Mouse (Mus musculus) MEL (cell line): Measurements from ENCODE around the gene Calhm6. TPM values are rescaled to one million over a fixed set of nuclear protein-coding genes. Genes with fewer than 3 reads are reported as not detected.

Experiments
- DNase-seq: peaks from one replicate; pipeline ENCODE4 v3.0.0; 2011; ENCODE audit warnings: low read depth, low spot score
- H3K27ac ChIP-seq: 2 replicates; pipeline ENCODE4 v1.5.1; 2012; ENCODE audit warnings: low read depth, mild to moderate bottlenecking, control low read depth, low read length, moderate library complexity; ENCODE audit not compliant: control insufficient read depth
- H3K27me3 ChIP-seq, 2 experiments: fragments of 150-350 bp in 1 of 2; sonication (generic) in 1 of 2; 2 replicates each; pipeline ENCODE4 v1.6.1; 2012; ENCODE audit warnings: low read length in 2 of 2, mild to moderate bottlenecking in 2 of 2, improper control_type of control experiment in 1 of 2, moderate library complexity in 1 of 2; ENCODE audit not compliant: insufficient read depth in 2 of 2, control insufficient read depth in 1 of 2
- H3K36me3 ChIP-seq, 2 experiments: 2 replicates each; pipeline ENCODE4 v1.6.1; 2012 to 2014; ENCODE audit warnings: low read length in 2 of 2, improper control_type of control experiment in 1 of 2, inconsistent platforms in 1 of 2, mild to moderate bottlenecking in 1 of 2; ENCODE audit not compliant: insufficient read depth in 2 of 2, control insufficient read depth in 1 of 2
- H3K4me1 ChIP-seq, 2 experiments: fragments of 150-350 bp in 1 of 2; sonication (generic) in 1 of 2; 2 replicates each; pipeline ENCODE4 v1.6.1; 2012; ENCODE audit warnings: low read length in 2 of 2, improper control_type of control experiment in 1 of 2, mild to moderate bottlenecking in 1 of 2; ENCODE audit not compliant: insufficient read depth in 2 of 2, control insufficient read depth in 1 of 2
- H3K4me3 ChIP-seq, 2 experiments: fragments of 150-350 bp in 1 of 2; sonication (generic) in 1 of 2; 2 replicates each; pipeline ENCODE4 v1.5.1; 2012; ENCODE audit warnings: low read depth in 2 of 2, low read length in 2 of 2, mild to moderate bottlenecking in 2 of 2, moderate library complexity in 2 of 2, control low read depth in 1 of 2, improper control_type of control experiment in 1 of 2; ENCODE audit not compliant: control insufficient read depth in 1 of 2, insufficient read depth in 1 of 2
- H3K79me2 ChIP-seq: 2 replicates; pipeline ENCODE4 v1.6.1; 2012; ENCODE audit warnings: mild to moderate bottlenecking, low read length, moderate library complexity; ENCODE audit not compliant: control insufficient read depth, poor library complexity, insufficient read depth
- H3K9ac ChIP-seq: 2 replicates; pipeline ENCODE4 v1.6.1; 2012; ENCODE audit warnings: low read depth, mild to moderate bottlenecking, control low read depth, low read length, moderate library complexity; ENCODE audit not compliant: control insufficient read depth, poor library complexity, severe bottlenecking
- H3K9me3 ChIP-seq: fragments of 150-350 bp; sonication (generic); replicated peaks from 2 replicates; pipeline ENCODE4 v1.6.1; 2012; ENCODE audit warnings: mild to moderate bottlenecking, low read length, improper control_type of control experiment, moderate library complexity; ENCODE audit not compliant: insufficient read depth
- BHLHE40 ChIP-seq: IDR thresholded peaks from 2 replicates; pipeline ENCODE4 v1.6.1; 2012; ENCODE audit warnings: low read depth, mild to moderate bottlenecking, inconsistent platforms, low read length, improper control_type of control experiment, borderline replicate concordance
- CHD2 ChIP-seq: IDR thresholded peaks from 2 replicates; pipeline ENCODE4 v1.6.1; 2011; ENCODE audit warnings: low read length, improper control_type of control experiment
- E2F4 ChIP-seq: IDR thresholded peaks from 2 replicates; pipeline ENCODE4 v1.6.1; 2011; ENCODE audit warnings: low read depth, low read length, improper control_type of control experiment, borderline replicate concordance
- EP300 ChIP-seq, 2 experiments: IDR thresholded peaks; 2 replicates each; pipeline ENCODE4 v1.6.1; 2011; ENCODE audit warnings: improper control_type of control experiment in 2 of 2, low read length in 2 of 2, low read depth in 1 of 2, mild to moderate bottlenecking in 1 of 2
- HCFC1 ChIP-seq: IDR thresholded peaks from 2 replicates; pipeline ENCODE4 v1.6.1; 2012; ENCODE audit warnings: low read depth, mild to moderate bottlenecking, inconsistent platforms, low read length, improper control_type of control experiment, moderate library complexity
- JUND ChIP-seq: IDR thresholded peaks from 2 replicates; pipeline ENCODE4 v1.6.1; 2011; ENCODE audit warnings: low read depth, mild to moderate bottlenecking, improper control_type of control experiment, low read length
- MAFK ChIP-seq: IDR thresholded peaks from 2 replicates; pipeline ENCODE4 v1.6.1; 2011; ENCODE audit warnings: low read depth, mild to moderate bottlenecking, low read length, improper control_type of control experiment, borderline replicate concordance
- MAX ChIP-seq: IDR thresholded peaks from 2 replicates; pipeline ENCODE4 v1.6.1; 2011; ENCODE audit warnings: low read length, improper control_type of control experiment
- MYB ChIP-seq: IDR thresholded peaks from 2 replicates; pipeline ENCODE4 v1.6.1; 2011; ENCODE audit warnings: mild to moderate bottlenecking, low read depth, low read length, improper control_type of control experiment
- MYC ChIP-seq: IDR thresholded peaks from 2 replicates; pipeline ENCODE4 v1.6.1; 2011; ENCODE audit warnings: low read depth, mild to moderate bottlenecking, low read length, improper control_type of control experiment, moderate library complexity
- NRF1 ChIP-seq: IDR thresholded peaks from 2 replicates; pipeline ENCODE4 v1.6.1; 2014; ENCODE audit warnings: low read depth, mild to moderate bottlenecking, inconsistent platforms, low read length, improper control_type of control experiment, moderate library complexity; ENCODE audit not compliant: poor library complexity, insufficient read depth, severe bottlenecking
- POLR2AphosphoS2 ChIP-seq: IDR thresholded peaks from 2 replicates; pipeline ENCODE4 v1.6.1; 2011; ENCODE audit warnings: low read length, improper control_type of control experiment
- POLR2AphosphoS5 ChIP-seq: IDR thresholded peaks from 2 replicates; pipeline ENCODE4 v1.6.1; 2012; ENCODE audit warnings: low read depth, borderline replicate concordance, mild to moderate bottlenecking, inconsistent platforms, low read length, moderate library complexity, mixed read lengths
- RAD21 ChIP-seq: IDR thresholded peaks from 2 replicates; pipeline ENCODE4 v1.6.1; 2011; ENCODE audit warnings: mild to moderate bottlenecking, low read depth, low read length, improper control_type of control experiment
- UBTF ChIP-seq: IDR thresholded peaks from 2 replicates; pipeline ENCODE4 v1.6.1; 2012; ENCODE audit warnings: low read depth, mild to moderate bottlenecking, inconsistent platforms, low read length, improper control_type of control experiment, moderate library complexity, borderline replicate concordance; ENCODE audit not compliant: insufficient read depth
- USF2 ChIP-seq, 2 experiments: IDR thresholded peaks; 2 replicates each; pipeline ENCODE4 v1.6.1; 2011 to 2012; ENCODE audit warnings: improper control_type of control experiment in 2 of 2, low read length in 2 of 2, borderline replicate concordance in 1 of 2, inconsistent platforms in 1 of 2, low read depth in 1 of 2, mild to moderate bottlenecking in 1 of 2; ENCODE audit not compliant: insufficient read depth in 1 of 2
- ZKSCAN1 ChIP-seq: IDR thresholded peaks from 2 replicates; pipeline ENCODE4 v1.6.1; 2012; ENCODE audit warnings: low read depth, mild to moderate bottlenecking, inconsistent platforms, low read length, improper control_type of control experiment, moderate library complexity
- ZMIZ1 ChIP-seq: IDR thresholded peaks from 2 replicates; pipeline ENCODE4 v1.6.1; 2012; ENCODE audit warnings: low read depth, mild to moderate bottlenecking, inconsistent platforms, low read length, improper control_type of control experiment, moderate library complexity
- ZNF384 ChIP-seq: IDR thresholded peaks from 2 replicates; pipeline ENCODE4 v1.6.1; 2012; ENCODE audit warnings: low read depth, mild to moderate bottlenecking, inconsistent platforms, low read length, improper control_type of control experiment
- polyA plus RNA-seq, 2 experiments: library from polyadenylated mRNA; stranded (reverse) in 1 of 2; unstranded in 1 of 2; fragments of >175 nt in 1 of 2; fragments of >200 nt in 1 of 2; gene quantifications; 2 replicates each; pipeline versions ENCODE4 v1.2.1 to v1.2.4; 2012; ENCODE audit warnings: low replicate concordance in 2 of 2, low read depth in 1 of 2; ENCODE audit not compliant: insufficient read length in 2 of 2, insufficient read depth in 1 of 2, missing spikeins in 1 of 2
- total RNA-seq: library from RNA; depleted of rRNA; stranded (reverse); fragments of 300-350 nt; gene quantifications from 2 replicates; pipeline ENCODE4 v1.2.3, GENCODE M21; 2012

Gene Calhm6
- total and polyA plus RNA-seq, 3 experiments, result not detected

DNA sequence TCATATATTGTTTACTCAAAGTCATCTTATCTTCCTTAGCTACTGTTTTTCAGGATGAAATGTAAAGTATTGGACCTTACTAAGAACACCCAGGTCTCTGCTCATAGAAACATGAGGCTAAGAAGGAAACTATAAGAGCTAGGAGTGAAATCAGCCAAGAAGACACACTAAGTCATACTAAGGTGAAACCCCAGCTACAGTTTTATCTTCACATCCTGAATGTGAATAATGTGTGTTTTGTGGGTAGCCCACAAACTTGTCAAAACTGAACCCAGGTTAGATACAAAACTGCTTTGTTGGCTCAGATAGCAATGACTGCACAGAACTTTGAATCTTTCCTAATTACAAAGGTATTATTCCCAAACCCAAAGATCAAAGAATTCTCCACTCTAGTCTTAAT lies 10.0 kb downstream of the Calhm6 start:
- Histone ChIP-seq H3K27me3 (no peaks in the 10 kb centered on the region), H3K4me1 (no peaks in the 10 kb centered on the region), H3K27ac (no peak overlapping the region), H3K4me3 (no peak overlapping the region), H3K9me3 (no peaks in the 10 kb centered on the region), H3K79me2 (no peaks in the 10 kb centered on the region), H3K9ac (no peak overlapping the region), H3K36me3 (no peaks in the 10 kb centered on the region)
- DNase-seq, result no peak
- TF ChIP-seq BHLHE40 (no peak), ZMIZ1 (no peak), CHD2 (no peak), NRF1 (no peak), HCFC1 (no peak)

DNA sequence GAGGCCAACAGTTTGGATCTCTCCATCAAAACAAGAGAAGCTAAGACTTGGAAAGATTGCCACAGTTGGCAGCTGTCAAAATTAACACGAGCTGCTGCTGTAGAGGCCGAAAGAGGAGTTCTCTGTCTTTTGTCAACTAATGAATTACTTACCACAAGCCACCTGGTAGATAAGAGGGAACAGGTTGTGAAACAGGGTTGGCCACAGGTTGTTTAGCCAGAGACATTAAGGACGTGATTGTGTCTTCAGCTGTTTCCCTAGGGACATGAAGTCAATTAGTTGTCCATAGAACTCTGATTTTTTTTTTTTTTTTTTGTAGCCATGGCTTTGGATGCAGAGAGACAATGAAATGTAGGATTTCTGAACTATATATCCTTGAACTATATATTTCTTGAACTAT lies 10.7 kb downstream of the Calhm6 start:
- H3K27ac ChIP-seq, result no peak overlapping the region
- DNase-seq, result no peak
- no peaks in the 10 kb centered on the region for H3K9me3 ChIP-seq
- no peaks in the 10 kb centered on the region for H3K4me1 ChIP-seq
- no peak overlapping the region for H3K9ac ChIP-seq
- TF ChIP-seq POLR2AphosphoS2 (no peak), MYC (no peak), ZKSCAN1 (no peak), EP300 (IDR thresholded peaks at IDR 0.05; ENCODE audit: low read depth in 1 of 2, low read length in 2 of 2) (no peak), MAFK (no peak)
- TF ChIP-seq, all 39 proteins: peak for 0
- Histone ChIP-seq H3K4me3 (no peak overlapping the region), H3K36me3 (no peaks in the 10 kb centered on the region), H3K27me3 (no peaks in the 10 kb centered on the region), H3K79me2 (no peaks in the 10 kb centered on the region)

DNA sequence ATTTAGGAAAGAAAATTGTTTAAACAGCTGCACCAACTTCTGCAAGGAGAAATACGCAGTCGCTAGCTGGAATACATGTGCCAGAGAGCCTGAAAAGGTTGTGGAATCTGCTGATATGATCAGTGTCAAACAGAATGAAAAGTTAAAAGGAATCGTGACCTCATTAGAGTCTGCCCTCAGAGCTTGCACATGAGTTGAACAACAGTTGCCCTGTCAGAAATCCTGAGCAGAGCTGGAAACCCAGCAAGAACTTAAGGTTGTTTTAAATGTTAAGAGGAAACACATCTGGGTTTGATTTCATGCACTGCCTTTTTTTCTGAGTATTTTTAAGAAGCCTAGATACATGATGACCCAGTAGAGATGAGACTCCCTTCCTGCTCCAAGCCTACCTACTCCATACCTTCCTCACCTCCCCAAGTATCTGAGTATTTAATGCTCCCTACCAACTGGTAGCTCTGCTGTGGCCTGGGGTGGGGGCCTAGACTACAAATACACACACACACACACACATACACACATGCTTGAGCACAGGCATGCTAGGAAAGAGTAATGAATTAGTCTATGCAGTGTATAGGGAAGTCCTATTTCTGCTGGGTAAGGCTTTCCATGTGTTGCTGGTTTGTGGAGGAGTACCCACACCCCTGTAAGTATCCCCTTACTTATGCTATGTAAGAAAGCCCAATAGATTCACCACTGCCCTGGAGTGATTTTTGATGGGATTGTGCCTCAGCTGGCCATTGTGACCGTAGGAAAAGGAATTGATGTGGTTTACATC lies 15.6 kb downstream of the Calhm6 start:
- no peaks in the 10 kb centered on the region for H3K79me2 ChIP-seq
- no peak overlapping the region for H3K27ac ChIP-seq
- H3K4me1 ChIP-seq, result no peaks in the 10 kb centered on the region
- no peaks in the 10 kb centered on the region for H3K9me3 ChIP-seq
- H3K36me3 ChIP-seq, result no peaks in the 10 kb centered on the region
- DNase-seq, result no peak
- no peak overlapping the region for H3K9ac ChIP-seq
- no peak overlapping the region for H3K4me3 ChIP-seq
- no peaks in the 10 kb centered on the region for H3K27me3 ChIP-seq
- TF ChIP-seq ZMIZ1, result no peak
- no peak for TF ChIP-seq JUND
- TF ChIP-seq POLR2AphosphoS5, result no peak
- no peak for TF ChIP-seq MYB
- TF ChIP-seq MAX, result no peak
- no peak for TF ChIP-seq RAD21
- no peak for TF ChIP-seq ZKSCAN1
- no peak for TF ChIP-seq E2F4
- TF ChIP-seq USF2 (IDR thresholded peaks at IDR 0.05; ENCODE audit: borderline replicate concordance in 1 of 2, insufficient read depth in 1 of 2, low read depth in 1 of 2, low read length in 2 of 2), result no peak
- no peak for TF ChIP-seq UBTF
- no peak for TF ChIP-seq POLR2AphosphoS2
- TF ChIP-seq MYC, result no peak
- no peak for TF ChIP-seq HCFC1
- TF ChIP-seq ZNF384, result no peak
